Mouse (Mus musculus) urinary bladder, postnatal 10 days (tissue): ENCODE data around the gene Mphosph8.

Experiments
- DNase-seq: peaks from one replicate; pipeline ENCODE4 v3.0.0; 2022; ENCODE audit warnings: low spot score

Gene Mphosph8

DNA sequence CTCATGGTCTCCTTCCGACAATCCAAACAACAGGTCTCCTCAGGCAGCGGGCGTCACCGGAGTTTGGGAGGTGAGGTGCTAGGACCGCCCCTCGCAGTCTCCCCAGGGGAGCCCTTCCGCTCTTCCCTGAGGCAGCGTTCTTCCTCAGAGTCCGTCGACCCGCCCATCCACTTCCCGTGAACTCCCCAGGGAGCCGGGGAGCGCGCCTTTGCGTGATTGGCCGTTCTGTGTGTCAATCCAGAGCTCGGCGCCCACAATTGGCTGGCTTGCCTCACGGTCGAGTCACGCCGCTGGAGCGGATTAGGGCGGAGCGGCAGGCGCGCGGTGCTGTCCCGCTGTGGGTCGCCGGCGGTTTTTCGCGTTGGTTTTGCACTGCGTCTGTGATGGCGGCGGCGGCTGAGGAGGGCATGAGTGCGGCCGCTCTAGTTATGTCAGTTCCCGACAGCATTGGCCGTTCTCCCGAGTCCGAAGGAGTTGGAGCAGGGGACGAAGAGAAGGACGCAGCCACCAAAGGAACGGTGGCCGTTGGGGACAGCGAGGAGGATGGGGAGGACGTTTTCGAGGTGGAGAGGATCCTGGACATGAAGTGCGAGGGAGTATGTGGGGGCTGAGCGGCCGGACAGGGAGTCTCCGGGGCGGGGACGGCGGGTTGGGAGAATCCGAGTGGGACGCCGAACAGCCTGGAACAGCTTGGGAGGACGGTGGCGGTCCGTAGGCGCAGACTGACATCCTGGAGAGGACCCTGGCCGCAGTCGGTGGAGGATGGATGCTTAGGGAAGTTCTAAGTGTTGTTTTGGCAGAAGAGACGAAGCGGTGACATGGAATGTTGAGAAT lies at the start of gene Mphosph8:
Gene Mphosph8 (plus strand): TSS at position 280 of the 834 bp plus-strand sequence.
- peak; percentile 97 for DNase-seq

DNA sequence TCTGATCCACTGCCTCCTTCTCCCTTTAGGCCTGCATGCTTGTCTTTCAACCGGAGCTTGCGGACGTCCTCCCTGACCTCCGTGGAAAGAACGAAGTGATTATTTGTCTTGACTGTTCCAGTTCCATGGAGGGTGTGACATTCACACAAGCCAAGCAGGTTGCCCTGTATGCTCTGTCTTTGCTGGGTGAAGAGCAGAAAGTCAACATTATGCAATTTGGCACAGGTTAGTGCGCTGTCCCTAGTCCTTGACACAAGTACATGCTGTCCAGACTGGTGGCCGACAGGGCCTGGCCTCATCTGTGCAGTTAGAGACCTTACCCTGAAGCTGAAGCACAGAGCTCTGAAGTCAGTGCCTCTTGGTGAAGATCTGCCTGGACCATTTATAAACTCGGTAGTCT lies 47.6 kb upstream of the Mphosph8 start:
- DNase-seq = no peak

GRCm38 (mm10) chr14:56626202-56626601 lies 41.8 kb upstream of the Mphosph8 start:
- DNase-seq = no peak

DNA sequence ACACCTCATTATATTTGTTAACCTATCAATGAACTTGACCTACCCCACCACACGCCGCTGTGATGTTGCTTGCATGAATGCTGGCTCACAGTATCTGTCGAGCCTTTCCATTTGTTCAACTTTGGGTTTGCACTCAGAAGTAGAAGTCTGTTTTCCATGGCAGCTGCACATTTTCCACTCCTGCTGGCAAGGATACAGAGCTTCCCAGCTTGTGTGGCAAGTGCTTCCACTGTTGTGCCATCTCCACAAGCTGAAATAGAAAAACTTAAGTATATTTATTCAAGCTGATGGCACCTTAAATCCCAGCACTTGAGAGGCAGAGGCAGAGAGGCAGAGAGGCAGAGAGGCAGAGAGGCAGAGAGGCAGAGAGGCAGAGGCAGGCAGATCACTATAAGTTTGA lies 39.7 kb upstream of the Mphosph8 start:
- DNase-seq = no peak

DNA sequence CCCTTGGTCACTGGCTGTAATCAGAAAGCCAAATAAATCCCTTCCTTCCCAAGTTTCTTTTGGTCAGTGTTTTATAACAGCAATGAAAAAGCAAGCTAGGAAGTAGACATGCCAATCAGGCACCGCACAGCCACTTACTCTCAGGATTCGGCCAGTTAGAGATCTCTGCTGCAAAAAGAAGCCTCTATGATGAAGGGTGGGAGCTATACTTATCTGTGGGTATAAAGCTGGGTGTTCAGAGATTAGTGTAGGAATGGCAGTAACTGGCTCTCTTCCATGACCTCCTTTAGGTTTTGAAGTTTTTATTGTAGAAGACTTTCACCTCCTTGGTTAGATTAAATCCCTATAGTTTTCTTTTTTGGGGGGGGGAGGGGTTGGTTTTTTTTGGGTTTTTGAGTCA lies 36.9 kb upstream of the Mphosph8 start:
- DNase-seq = no peak

- DNase-seq = no peak
These were observed 20.8 kb upstream of the Mphosph8 start for GRCm38 (mm10) chr14:56647206-56647605.

GRCm38 (mm10) chr14:56649448-56649847 lies 18.6 kb upstream of the Mphosph8 start:
- DNase-seq = no peak

DNA sequence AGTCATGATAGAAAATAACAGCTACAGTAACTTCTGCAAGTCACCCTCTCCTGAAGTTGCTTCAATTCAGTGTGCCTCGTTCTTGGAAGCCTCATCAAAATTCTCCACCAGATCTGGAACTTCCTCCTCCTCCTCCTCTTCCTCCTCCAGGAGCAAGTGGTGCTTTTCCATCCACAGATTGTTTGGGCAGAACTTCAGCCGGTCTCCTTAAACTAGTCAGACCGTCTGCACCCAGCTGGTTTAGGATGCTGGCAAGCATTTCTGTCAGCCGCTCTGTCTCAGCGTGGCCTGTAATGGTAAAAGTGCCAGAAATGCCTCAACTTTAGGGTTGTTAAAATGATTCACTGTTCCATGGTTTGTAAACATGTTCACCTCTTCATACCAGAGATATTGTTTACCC lies 2.4 kb upstream of the Mphosph8 start:
- no peak for DNase-seq

DNA sequence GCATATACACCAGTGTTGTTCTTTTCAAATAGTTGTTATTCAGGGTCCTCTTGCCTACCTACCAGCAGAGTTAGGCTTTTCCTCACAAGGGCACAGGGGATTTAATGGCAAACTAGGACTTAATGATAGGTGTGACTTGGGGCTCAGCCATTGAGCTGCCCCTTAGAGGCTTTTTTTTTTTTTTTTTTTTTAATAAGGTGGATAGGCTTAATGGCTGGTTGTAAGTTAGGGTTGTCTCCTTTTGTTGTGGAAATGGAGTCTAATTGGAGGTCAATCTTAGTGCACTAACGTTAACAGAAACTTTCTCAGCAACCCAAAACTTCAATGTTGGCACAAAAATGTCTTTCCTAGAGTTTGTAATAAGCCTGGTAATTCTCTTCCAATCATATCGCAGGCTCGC lies 1.1 kb upstream of the Mphosph8 start:
- DNase-seq = no peak

DNA sequence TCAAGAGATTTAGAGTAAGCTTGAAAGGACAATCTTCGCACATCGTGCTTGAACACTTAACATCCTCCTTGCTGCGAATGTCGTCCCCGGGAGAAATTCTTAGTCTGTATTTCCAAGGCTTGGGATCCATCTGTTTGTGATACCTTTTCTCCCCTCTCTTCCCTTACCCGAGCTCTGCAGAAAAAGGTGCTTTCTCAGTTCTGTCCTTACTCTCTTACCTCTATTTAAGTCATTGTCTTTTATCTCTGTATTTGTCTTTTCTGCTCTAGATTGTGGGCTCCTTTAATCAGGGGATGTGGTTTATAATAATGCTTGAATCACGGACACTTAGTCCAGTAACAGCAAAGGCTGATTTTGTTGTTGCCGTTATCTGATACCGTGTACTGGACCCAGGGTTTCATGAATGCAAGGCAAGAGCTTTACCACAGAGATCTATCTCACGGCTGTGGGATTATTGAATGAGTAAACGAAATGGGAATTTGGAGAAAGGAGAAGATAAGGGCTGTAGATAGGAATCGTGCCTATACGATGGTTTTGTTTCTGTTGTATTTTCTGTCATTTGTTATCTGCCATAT lies 1.1 kb downstream of the Mphosph8 start:
- no peak for DNase-seq

GRCm38 (mm10) chr14:56685426-56685825 lies 17.4 kb downstream of the Mphosph8 start:
- DNase-seq = no peak

GRCm38 (mm10) chr14:56689116-56689515 lies 21.1 kb downstream of the Mphosph8 start:
- DNase-seq = no peak

DNA sequence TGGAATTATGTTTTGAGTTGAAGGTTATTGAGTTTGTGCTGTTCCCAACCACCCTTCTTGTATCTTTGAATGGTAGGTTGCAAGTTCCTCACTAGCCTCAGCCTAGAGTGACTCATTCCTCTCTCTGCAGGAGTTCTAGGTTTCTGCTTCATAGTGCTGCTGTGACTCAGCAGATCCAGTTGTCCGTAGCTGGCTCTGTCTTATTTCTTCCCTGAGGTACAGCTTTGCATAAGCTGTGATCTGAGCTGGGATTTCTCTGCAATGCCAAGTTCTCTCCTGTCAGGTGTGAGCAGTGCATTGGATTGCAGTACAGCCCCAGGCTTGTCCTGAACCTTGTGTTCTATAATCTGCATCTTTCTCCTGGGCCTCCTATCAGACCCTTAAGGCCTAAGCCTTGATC lies 21.7 kb downstream of the Mphosph8 start:
- no peak for DNase-seq

GRCm38 (mm10) chr14:56695495-56695894 lies 27.4 kb downstream of the Mphosph8 start:
- DNase-seq = no peak

GRCm38 (mm10) chr14:56697836-56698235 lies 29.8 kb downstream of the Mphosph8 start:
- no peak for DNase-seq

GRCm38 (mm10) chr14:56702644-56703043 lies 34.6 kb downstream of the Mphosph8 start:
- no peak for DNase-seq

GRCm38 (mm10) chr14:56705687-56706086 lies 37.6 kb downstream of the Mphosph8 start:
- no peak for DNase-seq

DNA sequence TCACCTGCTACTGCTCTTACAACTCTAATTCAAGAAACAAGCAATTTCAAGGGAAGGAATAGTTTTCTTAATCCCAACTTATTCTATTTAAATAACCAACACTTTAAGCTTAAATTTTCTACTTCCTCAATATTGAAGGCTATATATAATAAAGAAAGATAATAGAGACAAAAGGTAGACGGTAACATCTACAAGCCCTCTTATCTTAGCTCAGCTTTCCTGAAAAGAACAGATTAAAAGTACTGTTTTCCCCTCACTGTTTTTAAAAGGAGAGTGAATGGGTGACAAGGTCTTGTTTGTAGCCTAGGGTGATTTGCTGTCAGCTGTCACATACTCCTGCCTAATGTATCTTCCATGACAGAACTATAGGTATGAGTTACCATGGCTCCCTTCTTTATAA lies 58.4 kb downstream of the Mphosph8 start:
- DNase-seq = no peak

- DNase-seq = no peak
These were observed 72.1 kb downstream of the Mphosph8 start for GRCm38 (mm10) chr14:56740175-56740574.
